Mouse (Mus musculus) retina, postnatal 1 day (tissue): ENCODE results near the gene Gm11042.

Experiments used
- DNase-seq: peaks from one replicate; pipeline ENCODE4 v3.0.0-alpha.2; 2012

The Gm11042 gene

DNA sequence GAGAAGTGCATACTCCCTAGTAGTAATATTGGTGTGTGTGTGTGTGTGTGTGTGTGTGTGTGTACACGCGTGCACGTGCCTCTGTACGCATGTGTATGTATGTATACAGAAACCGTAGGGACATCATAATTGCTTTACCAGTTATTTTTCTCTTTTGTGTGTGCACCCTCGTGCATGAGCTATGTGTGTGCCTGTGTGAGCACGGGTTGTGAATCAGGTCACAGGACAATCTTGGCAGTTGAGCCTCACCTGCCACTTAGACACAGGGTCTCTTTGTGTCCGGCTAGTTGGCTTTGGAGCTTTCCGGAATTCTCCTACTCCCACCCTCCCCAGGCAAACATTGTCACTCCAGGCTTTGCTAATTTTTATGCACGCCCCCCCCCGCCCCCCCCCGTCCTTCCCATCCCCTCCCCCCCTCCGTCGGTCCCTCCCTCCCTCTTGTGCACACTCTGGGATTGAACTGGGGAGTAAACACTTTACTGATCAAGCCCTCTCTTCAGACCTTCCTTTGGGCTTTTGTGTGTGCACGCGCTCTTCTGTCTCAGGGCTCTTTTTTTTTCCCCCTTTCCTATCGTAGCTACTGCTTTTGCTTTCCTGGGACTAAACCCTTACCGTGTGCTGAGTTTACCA is at the start of gene Gm11042:
Gene Gm11042 (minus strand): TSS at position 51 of the 630 bp plus-strand sequence.
- peak; percentile 85 for DNase-seq

DNA sequence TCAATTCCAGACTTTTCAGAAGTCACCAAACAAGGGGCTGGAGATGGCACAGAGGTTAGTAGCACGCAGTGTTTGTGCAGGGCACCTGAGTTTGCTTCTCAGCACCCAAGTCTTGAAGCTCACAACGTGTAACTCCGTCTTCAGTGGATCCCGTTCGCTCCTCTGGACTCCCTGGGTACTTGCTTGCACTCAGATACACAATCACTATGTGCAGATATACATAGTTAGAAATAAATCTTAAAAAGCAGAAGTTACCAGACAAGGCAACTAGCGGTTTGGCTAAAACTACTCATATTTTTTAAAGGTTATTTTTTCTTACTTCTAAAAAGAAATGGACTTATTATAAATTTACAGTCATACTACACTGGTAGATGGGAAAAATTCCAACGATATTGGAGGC is 48.3 kb upstream of the Gm11042 start:
- DNase-seq, result no peak

- peak; percentile 54 for DNase-seq
These were observed 46.9 kb upstream of the Gm11042 start for GRCm38 (mm10) chr12:74363076-74363475.

DNA sequence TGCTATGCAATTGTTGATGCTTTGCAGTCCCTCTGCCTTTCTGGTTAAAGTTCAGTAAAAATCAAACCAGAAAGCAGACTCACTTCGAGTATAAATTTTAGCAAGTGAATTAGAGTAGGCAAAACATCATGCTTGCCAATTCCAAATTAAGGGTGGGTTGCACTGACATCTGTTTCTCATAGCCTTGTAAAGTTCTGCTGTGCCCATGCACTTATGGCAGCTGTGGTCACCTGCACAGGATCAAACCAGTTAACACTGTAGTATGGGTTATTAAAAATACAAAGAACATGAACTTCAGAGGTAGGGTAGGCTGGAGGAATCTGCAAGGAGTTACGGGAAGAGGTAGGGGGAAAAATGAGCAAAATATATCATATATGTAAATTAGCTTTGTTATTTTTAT is 46.3 kb upstream of the Gm11042 start:
- no peak for DNase-seq

DNA sequence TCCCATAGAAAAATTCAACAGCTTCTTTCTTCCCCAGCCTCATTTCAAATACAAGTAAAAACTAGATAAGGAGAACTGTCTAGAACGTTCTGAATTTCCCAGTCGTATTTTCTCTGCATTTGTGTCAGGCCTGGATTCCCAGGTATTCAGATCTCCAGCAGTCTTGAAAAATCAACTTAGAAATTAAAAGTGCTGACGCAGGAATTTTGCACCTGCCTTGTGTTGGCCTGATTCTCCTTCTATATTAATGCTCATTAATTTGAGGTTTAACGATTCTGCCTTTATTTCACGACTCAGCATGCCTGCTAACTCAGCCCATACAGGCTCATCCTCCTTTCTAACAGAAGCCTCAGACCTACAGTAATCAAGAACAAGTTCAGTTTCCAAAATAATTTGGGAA is 43.6 kb upstream of the Gm11042 start:
- DNase-seq, result no peak

- no peak for DNase-seq
These were observed 41.6 kb upstream of the Gm11042 start for GRCm38 (mm10) chr12:74357806-74358205.

DNA sequence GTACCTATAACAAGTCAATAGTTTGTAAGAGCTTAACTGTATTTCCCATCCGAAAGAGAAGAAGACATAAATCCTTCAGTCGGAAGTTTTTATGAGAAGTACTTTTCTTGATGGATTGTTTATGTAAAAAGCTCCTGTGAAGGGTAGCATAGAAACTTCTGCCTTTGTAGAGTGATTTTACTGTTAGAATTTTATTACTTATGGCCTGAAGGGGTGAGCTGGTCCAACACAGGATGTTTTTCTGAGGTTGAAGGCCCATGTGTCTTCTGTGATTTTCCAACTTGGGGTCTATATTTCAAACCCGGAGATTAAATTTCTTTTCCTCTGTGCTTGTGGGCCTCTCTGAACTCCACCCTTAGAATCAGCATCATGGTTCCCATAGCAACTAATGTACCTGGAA is 26.5 kb upstream of the Gm11042 start:
- DNase-seq, result no peak

- DNase-seq, result no peak
These were observed 23.9 kb upstream of the Gm11042 start for GRCm38 (mm10) chr12:74340070-74340469.

DNA sequence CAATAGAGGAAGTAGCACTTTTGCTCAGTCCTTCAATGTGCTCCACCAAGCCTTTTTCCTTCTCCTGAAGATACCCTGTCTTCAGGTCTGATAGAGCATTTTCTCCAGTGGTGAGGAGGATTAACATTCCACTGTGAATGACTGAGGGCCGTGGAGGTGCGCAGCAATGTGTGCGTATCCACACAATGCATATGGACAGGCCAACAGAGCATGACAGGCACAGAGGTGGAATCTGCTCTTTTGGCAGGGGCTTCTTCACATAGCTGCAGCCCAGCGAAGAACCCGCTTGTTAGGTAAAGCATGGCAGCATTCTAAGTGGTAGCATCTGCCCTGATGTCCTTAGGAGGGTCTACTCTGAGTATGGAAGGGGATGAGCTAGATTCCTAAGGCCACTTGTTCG is 17.5 kb upstream of the Gm11042 start:
- DNase-seq, result no peak

- peak; percentile 87 for DNase-seq
These were observed 16.8 kb upstream of the Gm11042 start for GRCm38 (mm10) chr12:74333016-74333415.

GRCm38 (mm10) chr12:74329759-74330158 is 13.6 kb upstream of the Gm11042 start:
- DNase-seq, result no peak

GRCm38 (mm10) chr12:74326644-74327043 is 10.4 kb upstream of the Gm11042 start:
- no peak for DNase-seq

DNA sequence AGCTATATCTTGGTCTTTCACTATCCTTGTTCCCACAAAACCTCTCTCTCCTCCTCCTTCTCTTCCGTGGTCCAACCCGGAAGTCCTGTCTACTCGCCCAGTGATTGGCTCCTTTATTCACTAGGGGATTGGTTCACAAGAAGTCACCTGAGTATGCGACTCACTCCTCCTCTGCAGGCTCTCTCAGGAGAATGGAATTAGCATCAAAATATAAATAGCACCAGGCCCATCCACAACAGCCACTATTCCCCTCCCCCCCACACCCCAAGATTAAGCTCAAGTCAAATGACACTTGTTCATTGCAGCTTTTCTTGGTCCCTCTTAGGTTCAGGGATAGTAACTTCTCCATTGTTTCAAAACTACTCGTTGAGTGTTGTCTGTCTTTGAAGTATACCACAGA is 5.8 kb upstream of the Gm11042 start:
- no peak for DNase-seq

DNA sequence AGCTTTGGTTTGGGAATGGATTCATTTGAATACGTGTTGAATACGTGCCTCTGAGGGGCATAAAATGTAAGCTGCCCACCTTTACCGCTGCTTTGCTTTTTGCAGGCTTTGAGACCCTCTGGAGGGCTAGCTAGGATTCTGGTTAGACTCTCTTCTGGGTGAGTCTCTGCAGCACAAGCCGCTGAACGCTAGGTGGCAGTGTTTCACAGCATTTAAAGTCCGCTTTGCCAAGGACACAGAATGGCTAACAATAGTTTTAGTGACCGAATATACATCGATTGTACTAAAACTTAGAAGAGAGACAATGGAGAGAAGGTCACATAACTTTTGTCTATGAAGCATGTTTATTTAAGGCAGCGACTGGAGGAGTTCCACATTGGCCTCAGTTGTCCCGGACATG is 4.1 kb upstream of the Gm11042 start:
- DNase-seq, result peak; percentile 86

DNA sequence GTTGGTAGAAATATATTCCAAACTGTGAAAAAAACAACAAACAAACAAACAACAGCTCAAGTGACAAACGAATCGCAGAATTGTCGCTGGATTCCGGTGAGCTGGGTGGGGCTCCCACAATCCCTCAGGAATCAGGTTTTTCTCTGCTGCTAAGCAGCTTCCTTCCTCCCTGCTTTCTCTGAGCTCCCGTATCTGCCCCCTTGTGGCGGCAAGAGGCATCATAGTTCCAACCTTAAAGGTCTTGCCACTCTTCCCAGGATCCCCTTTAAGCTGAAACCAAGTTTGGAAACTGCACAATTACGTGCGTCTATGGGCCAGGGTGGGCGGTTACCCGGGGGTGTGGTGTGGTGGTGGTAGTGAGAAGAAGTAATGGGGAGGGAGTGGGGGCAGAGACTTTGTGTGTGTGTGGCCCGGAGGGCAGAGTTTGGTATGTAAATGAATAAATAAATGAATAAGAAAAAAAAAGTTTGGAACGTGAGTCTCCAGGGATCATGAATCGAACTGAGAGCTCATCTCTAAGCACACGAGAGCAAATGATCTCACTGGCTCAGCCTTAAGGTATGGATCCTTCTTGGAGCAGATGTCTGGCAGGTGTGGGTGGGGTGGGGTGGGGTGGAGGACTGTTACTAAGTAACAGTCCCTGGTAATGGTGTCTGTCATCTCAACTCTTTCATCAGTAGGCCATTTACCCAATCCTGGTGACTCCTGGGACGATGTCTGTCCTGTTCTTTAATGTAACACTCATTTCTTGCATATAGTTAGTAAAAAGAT is 980 bp upstream of the Gm11042 start:
- DNase-seq, result peak; percentile 94

- no peak for DNase-seq
These were observed 973 bp downstream of the Gm11042 start for GRCm38 (mm10) chr12:74315221-74315620.

DNA sequence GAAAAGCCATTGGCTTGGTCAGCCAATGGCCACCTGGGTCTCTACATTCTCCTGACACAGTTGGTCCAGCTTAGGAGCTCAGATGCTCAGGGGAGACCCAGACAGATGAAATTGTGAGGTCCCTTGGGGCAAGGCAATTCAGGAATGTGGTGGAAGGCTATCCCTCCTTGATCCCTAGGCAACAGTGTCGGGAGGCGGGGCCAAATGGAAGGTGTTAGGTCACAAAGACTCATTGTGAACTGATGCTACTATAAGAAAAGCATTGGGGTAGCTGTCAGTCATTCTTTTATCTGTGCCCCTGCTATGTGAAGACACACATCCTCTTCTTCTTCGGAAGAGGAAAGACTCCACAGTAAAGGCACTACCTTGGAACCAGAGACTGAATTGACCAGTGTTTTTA is 3.6 kb downstream of the Gm11042 start:
- DNase-seq, result no peak

- no peak for DNase-seq
These were observed 12.5 kb downstream of the Gm11042 start for GRCm38 (mm10) chr12:74303418-74304294.

- no peak for DNase-seq
These were observed 14.6 kb downstream of the Gm11042 start for GRCm38 (mm10) chr12:74301559-74301958.

DNA sequence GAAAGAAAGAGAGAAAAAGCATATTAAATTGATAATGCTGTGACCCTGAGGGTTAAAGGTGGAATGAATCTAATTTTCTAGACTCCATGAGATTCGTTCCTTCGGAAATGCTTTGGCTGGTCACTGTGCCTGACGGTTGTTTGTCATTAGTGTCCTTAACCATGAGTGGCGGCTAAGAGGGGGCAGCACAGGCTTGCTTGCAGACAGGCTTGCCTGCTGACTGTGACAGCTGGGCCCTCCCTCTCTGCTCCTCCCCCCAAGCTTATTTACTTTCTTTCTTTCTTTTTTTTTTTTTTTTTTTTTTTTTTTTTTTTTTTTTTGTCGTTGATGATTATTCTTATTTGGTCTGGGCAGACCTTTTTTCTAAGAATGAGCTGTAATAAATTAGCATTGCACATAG is 19.8 kb downstream of the Gm11042 start:
- DNase-seq, result no peak

DNA sequence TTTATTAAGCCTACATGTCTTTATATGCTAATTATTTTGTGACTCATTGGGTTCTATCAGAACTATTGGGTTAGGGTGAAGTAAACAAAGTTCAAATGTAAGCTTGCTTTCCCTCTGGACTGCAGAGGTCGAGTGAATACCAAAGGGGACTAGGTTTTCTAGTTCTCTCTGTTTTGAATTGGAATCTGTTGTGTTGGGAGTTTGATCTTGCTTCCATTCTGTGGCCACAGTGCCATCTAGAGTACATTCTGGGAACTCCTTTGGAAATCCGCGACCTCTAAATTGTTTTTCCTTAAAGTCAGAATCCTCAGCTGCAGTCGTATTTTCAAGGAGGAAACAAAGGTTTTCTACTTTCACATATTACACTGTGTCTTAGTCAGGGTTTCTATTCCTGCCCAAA is 22.6 kb downstream of the Gm11042 start:
- peak; percentile 75 for DNase-seq

DNA sequence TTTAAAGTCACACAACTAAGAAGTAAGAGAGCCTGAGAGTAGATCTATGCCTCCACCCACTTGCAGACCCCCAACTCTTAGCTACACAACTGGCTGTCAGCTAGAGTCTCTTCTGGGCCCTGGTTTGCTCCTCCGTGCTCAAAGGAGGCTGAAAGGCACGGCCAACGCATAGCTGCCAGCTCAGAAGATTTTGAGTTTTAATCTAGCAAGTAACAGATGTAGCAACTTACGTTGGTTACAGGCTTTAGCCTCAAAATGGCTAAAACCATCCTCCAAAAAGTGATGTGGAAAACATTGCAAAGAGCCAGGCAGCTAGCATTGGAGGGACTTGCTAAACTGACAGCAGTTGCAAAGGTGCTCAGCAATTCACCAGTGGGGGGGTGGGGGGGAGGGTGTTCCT is 25.2 kb downstream of the Gm11042 start:
- DNase-seq, result no peak

GRCm38 (mm10) chr12:74284685-74285054 is 31.5 kb downstream of the Gm11042 start:
- DNase-seq, result peak; percentile 44
